Mouse (Mus musculus): ENCODE data around the gene Rnf44.

GRCm38 (mm10) chr13:54691737-54692136 lies 2.0 kb downstream of the Rnf44 start:
- TF ChIP-seq CHD2 (IDR thresholded peaks at IDR 0.05; ENCODE audit: low read depth, low read length), result no peak
- no peak for TF ChIP-seq ZNF384 (IDR thresholded peaks at IDR 0.05; ENCODE audit: low read depth, low read length)
- no peak for TF ChIP-seq MAFK (IDR thresholded peaks at IDR 0.05; ENCODE audit: insufficient read depth, low read depth, low read length)

Measured in ES-E14 (cell line).